Mouse (Mus musculus) heart, adult 9 months (tissue): ENCODE results near the gene Sco1.
"Not testable (repeated sequence)": the region's sequence is repeated elsewhere in the genome, so short reads cannot be mapped to it uniquely, and the experiment has no call there.

ENCODE experiments used
- DNase-seq, 2 experiments: peaks; one replicate each; pipeline ENCODE4 v3.0.0; 2022; ENCODE audit warnings: low spot score in 2 of 2

Sco1 gene

DNA sequence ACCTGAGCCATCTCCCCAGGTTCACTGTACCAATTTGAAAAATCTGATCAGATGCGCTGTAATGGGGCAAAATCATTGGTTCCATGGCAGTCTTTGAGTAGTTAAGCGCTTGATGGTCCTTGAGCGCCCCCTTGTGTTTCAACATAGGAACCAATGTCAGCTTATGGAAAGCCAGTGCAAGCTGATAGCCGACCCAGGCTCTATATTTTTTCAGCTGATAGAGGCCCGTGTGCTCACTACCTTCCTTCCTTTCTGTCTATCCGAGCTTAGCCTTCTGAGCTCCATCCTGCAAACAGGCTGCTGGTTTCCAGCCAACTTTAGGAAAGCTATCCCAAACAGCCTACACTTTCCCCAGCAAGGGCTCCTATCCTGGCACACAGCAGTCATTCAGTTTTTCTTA, 33.0 kb downstream of the Sco1 start:
- DNase-seq, result peak; percentile 24 to 57

DNA sequence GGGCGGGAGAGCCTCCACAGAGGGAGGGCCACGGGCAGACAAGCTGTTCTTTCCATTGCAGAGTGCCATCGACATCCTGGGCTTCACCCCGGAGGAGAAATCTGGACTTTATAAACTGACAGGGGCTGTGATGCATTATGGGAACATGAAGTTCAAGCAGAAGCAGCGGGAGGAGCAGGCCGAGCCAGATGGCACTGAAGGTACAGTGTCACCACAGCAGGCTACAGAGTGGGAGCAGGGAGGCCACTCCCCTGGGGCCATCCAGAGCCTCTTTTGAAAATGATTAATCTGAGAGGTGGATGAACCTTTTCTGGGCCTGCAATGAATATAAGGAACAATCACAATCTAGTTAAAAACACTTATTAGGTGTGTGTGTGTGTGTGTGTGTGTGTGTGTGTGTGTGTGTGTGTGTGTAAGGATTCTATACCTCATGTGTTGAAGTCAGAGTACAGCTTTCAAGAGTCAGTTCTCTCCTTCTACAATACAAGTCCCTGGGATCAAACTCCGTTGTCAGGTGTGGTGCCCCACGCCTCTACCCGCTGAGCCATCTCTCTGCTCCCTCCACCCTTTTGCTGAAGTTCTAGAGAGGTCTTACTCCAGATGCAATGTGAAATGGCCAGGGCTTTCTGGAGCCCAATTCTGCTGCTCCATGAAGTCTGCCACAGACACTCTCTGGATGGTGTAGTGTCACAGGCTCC, 34.1 kb downstream of the Sco1 start:
- DNase-seq, result no peak

DNA sequence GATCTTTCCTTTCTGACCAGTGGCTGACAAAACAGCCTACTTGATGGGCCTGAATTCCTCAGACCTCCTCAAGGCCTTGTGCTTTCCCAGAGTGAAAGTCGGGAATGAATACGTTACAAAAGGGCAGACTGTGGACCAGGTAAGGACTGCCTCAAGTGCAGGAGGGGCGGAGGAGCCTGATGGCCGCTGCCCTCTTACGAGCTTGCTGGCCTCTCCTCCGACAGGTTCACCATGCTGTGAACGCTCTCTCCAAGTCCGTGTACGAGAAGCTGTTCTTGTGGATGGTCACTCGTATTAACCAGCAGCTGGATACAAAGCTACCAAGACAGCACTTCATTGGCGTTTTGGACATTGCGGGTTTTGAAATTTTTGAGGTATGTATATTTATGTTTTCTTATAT, 34.8 kb downstream of the Sco1 start:
- DNase-seq, result no peak

DNA sequence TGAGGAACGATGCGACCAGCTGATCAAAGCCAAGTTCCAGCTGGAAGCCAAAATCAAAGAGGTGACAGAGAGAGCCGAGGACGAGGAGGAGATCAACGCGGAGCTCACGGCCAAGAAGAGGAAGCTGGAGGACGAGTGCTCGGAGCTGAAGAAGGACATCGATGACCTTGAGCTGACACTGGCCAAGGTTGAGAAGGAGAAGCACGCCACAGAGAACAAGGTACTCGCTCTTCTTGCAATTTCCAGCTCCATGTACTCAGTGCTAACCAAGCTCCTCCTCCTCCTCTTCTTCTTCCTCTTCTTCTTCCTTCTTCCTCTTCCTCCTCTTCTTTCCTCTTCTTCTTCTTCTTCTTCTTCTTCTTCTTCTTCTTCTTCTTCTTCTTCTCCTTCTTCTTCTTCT, 39.9 kb downstream of the Sco1 start:
- not testable (repeated sequence) for DNase-seq

DNA sequence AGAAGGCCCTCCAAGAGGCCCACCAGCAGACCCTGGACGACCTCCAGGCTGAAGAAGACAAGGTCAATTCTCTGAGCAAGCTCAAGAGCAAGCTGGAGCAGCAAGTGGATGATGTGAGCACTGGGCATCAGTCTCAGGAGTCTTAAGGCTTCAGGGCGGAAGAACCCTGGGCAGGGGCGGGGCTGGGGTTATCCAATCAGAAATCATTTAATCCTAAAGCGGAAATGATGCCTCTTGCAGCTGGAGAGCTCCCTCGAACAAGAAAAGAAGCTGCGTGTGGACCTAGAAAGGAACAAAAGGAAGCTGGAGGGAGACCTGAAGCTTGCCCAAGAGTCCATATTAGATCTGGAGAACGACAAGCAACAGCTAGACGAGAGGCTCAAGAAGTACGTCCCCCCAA, 40.7 kb downstream of the Sco1 start:
- DNase-seq, result no peak

DNA sequence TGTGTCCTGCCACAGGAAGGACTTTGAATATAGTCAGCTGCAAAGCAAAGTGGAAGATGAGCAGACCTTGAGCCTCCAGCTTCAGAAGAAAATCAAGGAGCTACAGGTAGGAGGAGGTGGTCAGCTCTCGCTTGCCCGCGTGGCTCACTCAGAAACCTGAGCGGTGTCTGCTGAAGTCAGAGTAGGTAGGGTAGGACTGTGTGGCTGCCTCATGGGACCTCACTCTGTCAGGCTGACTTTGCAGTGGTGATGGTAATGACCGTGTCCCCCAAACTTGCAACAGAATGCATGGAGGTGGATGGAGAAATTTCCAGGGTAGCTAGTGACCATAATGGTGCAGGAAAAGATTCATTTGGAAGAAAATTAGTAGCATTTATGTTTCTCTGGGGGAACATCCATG, 41.2 kb downstream of the Sco1 start:
- no peak for DNase-seq

DNA sequence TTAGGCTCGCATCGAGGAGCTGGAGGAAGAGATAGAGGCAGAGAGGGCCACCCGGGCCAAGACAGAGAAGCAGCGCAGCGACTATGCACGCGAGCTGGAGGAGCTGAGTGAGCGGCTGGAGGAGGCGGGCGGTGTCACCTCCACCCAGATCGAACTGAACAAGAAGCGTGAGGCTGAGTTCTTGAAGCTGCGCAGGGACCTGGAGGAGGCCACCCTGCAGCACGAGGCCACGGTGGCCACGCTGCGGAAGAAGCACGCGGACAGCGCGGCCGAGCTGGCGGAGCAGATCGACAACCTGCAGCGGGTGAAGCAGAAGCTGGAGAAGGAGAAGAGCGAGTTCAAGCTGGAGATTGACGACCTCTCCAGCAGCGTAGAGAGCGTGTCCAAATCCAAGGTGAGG, 42.0 kb downstream of the Sco1 start:
- no peak for DNase-seq

DNA sequence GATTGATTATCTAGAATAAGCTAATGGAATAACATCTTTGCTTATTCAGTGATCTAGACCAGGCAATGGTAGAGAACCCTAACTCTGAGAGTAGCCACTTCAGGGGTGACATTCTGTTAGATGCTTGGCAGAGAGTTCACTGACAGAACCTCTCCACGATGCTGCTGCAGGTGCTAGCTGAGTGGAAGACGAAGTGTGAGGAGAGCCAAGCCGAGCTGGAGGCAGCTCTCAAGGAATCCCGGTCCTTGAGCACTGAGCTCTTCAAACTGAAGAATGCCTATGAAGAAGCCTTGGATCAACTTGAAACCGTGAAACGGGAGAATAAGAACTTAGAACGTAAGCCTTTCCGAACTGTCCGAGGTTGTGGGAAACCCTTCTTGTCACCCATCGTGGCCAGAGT, 45.2 kb downstream of the Sco1 start:
- DNase-seq, result no peak

DNA sequence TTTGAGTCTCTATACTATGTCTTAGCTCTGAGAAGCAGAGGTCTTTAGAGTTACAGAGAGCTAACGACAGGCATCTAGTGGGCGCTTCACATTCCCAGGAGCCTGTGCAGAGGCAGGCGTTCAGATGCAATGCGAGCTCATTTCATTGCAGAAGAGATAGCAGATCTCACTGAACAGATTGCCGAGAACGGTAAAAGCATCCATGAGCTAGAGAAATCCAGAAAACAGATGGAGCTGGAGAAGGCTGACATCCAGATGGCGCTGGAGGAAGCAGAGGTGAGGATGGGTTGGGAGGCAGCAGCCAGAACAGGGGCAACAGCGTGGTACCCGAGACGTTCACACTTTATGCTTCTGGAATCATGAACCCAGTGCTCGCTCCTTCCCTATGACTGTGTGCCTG, 46.0 kb downstream of the Sco1 start:
- no peak for DNase-seq

DNA sequence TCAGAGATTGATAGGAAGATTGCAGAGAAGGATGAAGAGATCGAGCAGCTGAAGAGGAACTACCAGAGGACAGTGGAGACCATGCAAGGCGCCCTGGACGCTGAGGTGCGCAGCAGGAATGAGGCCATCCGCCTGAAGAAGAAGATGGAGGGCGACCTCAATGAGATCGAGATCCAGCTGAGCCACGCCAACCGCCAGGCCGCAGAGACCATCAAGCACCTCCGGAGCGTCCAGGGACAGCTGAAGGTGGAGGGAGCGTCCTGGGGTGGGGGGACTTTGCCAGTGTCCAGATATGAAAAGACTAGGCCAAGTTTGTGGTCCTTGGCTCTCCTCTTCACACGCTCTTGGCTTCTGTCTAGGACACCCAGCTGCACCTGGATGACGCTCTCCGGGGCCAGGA, 46.8 kb downstream of the Sco1 start:
- no peak for DNase-seq

DNA sequence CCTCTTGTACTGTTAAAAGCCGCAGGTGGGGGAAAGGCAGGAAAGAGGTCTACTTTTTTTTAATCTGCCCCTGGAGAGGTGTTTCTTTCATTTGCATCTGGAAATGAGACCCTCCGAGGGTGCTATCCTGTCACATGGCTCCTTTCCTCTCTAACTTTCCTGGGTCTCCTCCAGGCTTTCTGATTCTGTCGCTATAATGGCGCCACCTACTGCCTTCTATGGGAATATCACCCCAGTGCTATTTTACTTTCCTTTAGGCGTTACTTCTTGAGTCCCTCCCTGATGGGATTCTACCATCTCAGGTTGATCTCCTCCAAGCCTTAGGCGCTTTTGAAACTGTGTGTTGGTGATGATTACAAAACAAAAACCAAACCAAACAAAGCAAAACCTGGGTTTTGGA, 47.7 kb downstream of the Sco1 start:
- DNase-seq, result peak in 1 of 2 experiments; percentile 14

DNA sequence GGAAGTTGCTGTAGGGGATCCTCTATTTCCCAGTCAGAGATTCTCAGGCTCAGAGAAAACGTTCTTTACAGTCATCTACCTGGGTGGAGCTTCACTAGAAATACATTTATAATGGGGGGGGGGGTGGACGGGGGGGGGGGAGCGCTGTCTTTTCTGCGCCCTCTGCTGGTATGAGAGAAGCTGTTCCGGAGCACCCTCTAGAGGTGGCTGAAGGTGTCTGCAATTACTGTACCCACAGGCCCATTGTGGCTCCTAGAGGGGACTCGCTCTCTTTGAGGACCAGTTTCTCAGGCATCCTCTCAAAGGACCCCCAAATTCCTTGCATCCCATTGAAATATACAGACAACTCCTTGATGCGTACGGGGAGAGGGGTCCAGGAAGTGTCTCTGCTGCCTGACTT, 49.2 kb downstream of the Sco1 start:
- DNase-seq, result peak; percentile 17 to 23

DNA sequence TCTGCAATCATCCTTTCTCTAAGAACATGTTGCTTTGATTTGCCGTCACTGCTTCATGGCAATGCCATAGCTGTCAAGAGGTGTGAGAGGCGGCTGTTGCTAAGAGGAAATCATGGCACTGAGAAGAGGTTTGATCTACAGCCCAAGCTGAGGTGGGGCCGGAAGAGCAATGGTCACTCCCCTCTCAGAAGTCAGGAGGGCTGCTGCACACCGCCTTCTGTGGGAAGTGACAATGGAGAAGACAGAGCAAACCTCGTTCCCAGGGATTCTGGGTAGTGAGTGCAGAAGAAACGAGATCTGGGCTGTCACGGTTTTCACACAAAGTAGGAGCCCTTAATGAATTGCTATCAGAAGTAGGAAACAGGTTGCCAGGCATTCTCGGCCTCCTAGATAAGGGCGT, 50.8 kb downstream of the Sco1 start:
- no peak for DNase-seq

DNA sequence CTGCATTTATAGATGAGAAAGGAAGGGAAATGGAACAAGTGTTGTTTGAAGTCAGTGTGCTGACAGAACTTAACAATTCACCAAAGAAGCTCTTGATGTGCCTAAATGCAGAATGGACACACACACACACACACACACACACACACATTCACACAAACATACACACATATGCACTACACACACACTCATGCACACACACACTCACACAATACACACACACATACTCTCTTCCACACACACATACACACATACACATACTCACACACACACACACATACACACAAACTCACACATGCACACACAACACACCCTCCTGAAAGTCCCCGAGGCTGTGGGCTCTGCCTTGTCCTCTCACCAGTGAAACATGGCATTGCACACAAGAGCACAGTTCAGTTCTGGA, 51.8 kb downstream of the Sco1 start:
- DNase-seq, result no peak

DNA sequence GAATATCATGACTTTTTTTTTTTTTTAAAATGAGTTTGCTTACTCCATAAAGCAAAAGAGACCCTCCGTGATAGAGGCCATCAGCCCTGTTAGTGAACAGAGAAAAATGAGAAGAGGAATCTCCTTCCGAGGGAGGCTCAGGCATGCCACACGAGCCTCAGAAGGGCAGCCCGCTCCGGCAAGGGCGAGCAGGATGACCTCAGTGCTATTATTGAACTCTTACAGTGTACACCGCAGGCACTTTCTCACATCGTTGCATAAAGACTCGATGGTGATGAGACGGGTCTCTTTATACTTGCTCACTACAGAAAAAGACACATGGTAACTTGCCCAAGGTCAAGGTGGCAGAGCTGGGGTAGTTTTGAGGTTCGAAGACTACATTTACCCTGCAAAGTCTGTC, 52.2 kb downstream of the Sco1 start:
- no peak for DNase-seq

DNA sequence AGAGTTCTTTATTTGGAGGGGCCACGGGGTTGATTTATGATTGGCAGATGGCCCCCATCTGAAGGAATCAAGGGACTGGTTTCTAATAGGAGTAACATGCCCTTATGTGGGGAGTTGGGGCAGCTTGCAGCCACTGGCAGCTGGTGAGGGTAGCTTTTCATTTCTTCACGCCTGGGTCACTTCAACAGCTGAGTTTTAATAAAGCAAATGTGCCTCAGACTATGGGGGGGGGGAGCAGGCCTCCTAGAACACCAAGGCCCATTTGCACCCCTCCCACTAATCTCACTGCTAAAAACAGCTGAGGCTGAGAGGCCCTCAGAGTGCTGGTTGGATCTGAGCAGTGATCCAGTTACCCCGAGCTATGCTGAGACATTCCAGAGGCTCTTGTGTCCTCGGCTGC, 53.2 kb downstream of the Sco1 start:
- no peak for DNase-seq

DNA sequence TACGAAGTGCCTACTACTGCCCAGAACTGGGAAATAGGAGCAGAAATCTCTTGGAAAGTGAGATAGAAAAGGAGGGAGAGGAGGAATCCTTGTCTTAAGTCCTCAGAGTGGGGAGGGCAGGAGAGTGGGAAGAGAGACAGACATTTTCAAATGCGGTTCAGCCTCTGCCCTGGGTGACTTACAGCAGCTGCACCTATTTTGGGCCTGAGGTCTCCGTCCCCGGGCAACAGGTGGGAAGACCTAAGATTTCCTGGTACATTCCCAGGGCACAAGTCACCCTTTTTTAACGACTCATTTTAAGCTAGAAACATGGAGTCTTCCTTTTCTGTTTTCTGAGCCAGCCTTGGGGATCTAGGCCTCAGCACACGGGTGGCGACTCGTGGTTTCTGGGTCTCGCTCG, 54.5 kb downstream of the Sco1 start:
- no peak for DNase-seq

DNA sequence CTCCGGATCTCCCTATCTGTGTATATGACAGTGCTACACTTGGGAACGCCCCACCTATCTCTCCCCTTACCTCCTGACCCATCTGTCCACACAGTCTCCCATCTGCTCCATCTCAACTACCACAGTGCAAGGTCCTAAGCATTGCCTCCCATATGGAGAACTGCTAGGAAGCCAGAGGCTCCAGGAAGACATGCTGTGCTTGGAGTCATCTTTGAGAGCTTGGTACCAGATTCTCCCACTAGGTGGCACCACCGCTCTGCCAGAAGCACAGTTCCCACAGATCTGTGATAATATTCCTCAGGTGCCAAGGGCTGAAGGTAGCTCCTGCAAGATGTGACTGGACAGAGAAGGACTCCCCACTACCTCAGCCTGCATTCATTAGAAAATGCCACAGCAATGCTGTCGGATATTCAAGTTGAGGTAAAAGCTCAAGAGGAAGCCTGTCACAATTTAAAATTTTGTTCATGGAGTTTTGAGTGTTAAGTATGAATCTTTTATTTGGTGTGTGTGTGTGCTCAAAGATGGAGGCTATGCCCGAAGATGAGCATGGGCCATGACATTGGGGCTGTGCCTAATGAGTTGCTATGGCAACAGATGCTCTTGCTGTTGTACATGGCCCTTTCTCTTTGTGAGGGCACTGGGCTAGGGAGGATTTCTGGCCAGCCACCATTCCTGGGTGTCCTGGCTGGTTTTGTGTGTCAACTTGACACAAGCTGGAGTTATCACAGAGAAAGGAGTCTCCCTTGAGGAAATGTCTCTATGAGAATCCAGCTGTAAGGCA, 57.9 kb downstream of the Sco1 start:
- peak; percentile 14 to 36 for DNase-seq

DNA sequence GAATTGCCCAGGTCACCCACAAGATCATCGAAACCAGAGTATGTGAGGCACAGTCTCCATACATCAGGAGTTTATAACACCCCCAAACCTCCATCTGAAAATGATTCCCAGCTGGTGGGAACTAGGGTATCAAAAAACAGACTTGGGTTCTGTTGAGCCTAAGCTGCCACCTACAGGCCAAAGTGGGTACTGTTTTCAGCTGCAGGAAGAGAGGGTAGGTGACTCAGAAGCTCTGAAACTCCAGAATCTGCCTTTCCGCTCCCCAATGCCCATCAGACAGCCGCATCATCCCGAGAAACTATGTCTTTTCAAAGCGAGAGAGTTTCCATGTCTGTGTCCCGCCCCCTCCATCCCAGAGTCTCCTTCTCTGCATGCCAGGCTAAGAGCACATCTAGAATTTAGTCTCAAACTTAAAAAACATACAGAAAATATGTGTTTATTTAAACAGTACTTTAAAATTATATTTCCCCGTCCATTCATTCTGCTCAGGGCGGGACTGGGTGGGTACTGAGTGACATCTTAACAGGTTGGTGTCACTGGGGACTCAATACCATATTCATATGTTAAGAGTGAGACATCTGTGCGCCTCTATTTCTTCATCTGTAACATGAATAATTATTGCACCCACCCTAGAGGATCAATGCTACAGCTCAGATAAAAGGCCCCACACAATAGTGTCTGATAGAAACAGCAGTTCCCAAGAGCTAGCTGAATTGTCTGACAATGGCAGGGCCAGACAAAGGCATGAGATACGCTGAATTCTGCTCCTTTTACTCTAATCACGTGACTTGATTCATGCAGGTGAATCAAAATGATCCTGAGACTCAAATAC, 59.8 kb downstream of the Sco1 start:
- DNase-seq, result peak in 1 of 2 experiments; percentile 30

DNA sequence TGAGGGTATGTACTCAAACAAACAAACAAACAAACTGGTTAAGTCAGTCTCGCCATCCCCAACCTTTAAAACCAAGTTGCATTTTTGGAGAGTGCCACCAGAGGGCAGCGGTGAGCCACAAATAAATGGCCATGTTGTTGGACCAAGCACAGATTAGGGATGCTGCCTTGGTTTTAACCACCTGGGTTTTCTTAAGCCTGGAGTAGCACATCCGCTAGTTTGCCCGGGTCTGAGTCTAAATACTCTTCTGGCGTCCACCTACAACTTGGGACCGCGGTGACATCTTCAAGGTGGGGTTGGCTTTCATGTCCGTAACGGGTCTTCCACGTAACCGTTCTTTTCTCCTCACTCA, 60.4 kb downstream of the Sco1 start:
- DNase-seq, result peak in 1 of 2 experiments; percentile 39

DNA sequence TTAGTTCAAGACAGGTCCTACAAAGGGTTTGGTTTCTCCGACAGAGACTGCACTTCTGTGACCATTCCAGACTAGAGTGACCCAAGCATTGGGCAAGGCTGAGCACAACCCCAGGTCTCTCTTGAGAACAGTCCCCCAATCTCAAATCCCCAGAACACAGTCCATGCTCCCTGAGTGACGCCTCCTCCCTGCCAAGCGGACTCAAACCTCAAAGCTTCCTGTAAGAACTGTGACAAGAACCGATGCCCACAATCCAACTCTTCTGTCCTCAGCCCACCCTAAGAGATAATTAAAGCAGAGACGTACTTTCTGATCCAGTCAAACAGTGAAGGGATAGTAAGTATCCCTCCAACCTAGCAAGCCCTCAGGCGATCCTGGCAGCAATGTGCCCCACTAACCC, 60.9 kb downstream of the Sco1 start:
- no peak for DNase-seq

DNA sequence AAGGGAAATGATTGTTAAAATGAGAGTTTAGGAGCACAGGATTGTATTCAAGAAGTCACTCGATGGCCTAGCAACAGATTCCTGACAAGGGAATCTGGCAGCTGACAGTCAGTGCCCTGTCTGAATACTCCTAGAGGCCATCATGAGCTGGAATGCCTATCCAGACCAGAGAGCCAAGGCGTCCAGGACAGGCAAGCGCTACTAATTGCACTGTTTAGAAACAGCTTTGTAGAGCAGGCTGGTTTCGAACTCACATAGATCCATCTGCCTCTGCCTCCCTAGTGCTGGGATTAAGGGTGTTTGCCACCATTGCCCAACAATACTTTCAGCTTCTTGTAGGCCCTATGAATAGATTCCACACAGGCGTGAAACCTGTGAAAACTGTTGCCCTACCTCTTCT, 61.8 kb downstream of the Sco1 start:
- DNase-seq, result no peak

DNA sequence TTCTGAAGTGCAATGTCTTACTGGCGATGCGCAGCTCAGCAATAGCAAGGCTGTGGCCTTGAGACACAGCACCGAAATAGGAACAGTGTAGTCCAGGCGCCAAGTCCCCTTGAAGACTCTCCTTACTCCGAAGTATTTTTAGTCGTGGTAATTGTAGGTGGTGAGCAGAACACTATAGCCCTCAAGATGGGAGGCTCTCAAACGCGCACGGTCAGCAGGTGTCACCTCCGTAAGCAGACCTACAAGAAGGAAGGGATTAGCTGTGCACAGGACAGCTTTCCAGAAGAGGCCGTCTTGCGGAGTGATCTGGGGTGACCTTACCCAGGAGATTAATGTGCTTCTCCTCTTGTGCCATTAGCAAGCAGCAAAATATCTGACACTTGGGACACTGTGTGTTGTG, 62.4 kb downstream of the Sco1 start:
- DNase-seq, result no peak
